Mouse (Mus musculus) kidney, postnatal 4 days (tissue): ENCODE measurements around the gene Celf3.

Experiments used
- DNase-seq, 2 experiments: peaks; one replicate each; pipeline ENCODE4 v3.0.0; 2021; ENCODE audit warnings: mixed read lengths in 2 of 2

Gene Celf3

DNA sequence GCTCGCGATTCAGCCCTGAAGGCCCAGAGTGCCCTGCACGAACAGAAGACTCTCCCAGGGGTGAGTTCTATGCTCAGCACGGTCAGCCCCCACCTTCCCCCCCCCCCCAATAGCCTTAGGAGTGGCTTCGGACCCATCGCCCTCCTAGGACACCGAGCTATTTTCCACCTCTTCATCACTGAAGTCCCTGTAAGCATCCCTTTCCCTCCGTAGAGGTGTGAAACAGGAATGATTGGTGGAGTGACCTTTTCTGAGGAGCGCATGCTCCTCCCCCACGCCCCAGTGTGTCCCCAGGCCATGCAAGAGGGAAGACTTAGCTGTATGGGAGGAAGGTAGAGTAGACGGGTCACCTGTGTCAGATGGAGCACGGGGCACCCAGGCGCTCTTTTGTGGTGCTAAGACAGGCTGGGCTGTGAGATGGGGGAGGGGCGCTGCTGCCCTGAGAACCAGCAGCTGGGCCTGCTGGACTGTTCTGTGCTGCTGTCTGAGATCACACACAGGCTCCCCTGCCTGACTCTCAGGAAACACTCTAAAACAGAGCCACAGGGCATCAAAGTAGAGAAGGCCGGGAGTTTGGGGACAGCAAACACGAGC is 2.3 kb downstream of the Celf3 start, which contains the start of gene Riiad1:
TSS of gene Riiad1 (minus strand) at position 51 of the 594 bp plus-strand sequence.
- peak in 1 of 2 experiments; percentile 36 for DNase-seq

DNA sequence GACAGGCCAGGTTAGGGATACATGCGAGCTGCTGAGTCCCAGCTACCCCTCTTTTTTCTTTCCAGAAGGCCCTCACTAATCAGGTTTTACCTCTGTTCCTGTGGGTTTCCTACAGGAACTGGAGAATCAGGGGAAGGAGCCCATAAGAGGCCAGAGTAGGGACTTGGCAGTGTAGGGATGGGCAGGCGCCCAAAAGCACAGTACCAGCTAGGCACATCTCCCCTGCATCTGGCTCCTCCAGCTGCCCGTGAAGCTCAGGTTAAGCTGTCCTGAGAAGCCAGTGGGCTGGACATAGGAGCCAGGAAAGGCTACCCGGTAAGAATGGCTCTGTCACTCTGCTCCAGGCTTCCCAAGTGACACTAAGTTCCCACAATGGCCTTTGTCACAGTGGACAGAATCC is 3.3 kb downstream of the Celf3 start:
- no peak for DNase-seq

DNA sequence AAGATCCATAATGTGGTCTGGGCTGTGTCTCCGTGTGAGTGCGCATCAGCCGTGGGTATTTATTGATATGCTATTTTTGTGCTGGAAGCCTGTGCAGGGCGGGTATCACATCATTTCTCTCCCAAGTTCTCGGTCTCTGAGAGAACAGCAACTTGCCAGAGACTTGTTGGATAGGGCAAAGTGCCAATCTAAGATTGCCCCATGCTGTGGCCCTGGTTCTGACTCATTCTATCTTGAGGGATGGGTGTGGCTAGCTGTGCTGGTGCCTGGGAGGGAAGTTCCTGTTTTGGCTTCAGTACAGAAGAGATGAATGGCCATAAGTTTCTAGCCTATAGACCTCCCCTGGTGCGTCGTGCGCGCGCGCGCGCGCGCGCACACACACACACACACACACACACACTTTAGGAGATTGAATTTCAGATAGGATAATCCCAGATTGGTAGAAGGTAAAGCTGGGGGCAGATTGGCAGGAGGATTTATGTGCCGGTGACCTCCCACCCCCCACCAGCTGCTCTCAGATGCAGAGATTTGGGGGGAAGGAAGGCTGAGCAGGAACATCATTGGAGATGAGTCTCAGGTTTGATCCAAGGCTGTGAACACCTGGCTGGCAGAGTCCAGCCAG is 4.8 kb downstream of the Celf3 start:
- no peak for DNase-seq

DNA sequence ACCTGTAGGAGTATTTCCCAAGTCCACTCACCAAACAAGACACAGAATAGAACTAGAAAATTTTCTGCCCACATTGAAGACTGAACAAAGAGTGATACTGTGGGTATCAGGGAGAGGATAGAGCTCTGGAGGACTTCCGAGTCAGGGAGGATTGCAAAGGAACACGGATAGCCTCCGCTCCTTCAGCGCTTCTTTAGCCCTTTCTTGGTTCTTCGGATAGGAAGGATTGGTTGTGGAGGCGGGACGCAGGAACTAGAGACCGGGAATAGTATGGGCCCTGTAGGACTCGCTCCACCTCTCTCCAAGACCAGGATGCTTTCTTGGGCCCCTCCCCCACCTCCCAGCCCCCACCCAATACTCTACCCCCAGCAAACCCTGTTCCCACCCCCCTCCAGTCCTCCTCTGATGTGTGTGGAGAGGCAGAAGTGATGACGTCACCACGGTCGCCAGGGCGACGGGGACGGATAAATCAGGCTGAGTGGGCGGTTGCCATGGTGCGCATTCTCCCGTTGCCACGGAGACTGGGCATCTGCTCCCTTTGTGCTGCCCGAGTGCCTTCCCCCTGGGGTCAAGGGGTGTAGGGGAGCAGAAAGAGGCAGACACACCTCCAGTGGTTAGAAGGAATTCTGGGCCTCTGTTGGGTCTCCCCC is 5.8 kb downstream of the Celf3 start:
- DNase-seq = peak; percentile 56 to 57

DNA sequence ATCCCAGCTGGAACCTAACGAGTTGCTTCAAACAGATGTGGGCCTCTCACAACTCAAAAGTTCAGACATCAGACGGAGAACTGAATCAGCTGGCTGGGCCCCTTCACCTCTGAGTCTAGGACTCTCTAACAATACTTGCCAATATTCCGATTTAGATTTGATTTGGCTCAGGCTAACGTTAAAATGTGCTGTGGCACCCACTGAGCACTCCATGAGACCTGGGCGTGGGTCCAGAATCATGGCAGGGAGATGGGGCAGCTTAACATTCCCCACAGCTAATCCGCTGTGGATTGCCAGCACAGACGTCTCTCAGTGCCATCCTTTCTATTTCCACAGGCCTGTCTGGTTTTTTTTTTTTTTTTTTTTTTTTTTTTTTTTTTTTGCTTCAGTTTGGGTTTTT is 7.8 kb downstream of the Celf3 start:
- no peak for DNase-seq

DNA sequence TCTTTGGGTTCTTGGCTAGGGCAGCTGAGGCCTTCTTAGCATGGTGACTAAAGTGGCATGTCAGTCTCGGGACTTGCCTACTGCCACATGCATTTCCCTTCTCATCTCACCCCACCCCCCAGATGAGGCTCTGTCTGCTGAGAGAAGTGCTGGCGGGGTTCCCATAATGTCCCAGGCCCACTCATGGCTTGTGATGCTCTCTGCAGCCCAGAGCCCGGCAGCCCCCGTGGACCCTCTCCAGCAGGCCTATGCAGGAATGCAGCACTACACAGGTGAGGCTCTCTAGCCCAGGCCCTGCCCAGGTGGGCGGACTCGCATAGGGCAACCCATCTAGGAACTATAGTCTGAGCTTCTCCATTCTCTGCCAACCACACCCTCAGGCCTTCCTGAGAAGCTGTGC is 9.5 kb downstream of the Celf3 start:
- no peak for DNase-seq

DNA sequence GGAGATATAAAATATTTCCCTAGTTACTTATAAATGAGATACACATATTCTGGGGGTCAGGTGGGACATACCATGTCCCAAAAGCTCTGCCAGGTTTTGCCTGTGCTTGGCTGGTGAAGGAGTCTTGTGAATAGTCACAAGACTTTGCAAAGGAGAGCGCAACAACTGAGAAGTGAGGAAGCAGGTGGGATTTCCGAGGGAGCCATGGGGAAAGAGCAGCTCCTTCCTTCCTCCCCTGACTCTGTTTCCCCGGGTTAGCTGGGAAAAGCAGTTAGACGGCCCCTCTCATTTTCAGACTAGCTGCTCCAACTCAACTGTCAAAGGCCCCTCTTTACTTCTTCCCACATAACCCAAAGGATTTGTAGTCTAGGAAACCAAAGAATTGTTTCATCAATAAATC is 19.1 kb downstream of the Celf3 start:
- no peak for DNase-seq

DNA sequence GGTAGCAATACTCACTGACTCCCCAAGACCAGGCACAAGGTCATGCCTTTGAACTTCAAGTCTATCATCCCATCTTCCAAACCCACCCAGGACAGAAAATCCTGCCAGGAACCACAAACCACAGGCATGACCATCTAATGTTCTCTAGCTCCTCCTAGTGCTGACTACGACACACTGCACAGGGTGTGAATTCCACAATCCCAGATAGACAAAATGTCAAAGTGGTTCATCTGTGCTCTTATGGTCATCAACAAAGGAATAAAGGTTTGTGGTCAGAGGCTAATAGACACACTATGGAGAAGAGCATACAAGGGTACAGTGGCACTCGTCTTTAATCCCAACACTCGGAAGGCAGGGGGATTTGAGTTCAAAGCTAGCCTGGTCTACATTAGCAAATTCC is 24.1 kb downstream of the Celf3 start:
- peak; percentile 36 to 46 for DNase-seq

DNA sequence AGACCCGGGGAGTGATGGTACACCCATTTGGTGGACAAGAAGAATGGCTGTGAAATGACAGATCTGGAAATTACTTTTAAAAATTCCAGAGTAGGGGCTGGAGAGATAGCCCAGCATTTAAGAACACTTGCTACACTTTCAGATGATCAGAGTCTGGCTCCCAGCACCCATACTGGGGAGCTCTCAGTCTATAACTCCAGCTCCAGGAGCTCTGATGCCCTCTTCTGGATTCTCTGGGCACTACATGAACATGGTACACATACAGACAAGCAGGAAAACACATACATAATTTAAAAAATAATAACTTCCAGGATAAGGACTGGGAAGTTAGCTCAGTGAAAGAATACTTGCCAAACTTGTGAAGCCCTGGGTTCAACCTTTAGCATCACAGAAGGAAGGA is 28.6 kb downstream of the Celf3 start:
- DNase-seq = peak in 1 of 2 experiments; percentile 20

DNA sequence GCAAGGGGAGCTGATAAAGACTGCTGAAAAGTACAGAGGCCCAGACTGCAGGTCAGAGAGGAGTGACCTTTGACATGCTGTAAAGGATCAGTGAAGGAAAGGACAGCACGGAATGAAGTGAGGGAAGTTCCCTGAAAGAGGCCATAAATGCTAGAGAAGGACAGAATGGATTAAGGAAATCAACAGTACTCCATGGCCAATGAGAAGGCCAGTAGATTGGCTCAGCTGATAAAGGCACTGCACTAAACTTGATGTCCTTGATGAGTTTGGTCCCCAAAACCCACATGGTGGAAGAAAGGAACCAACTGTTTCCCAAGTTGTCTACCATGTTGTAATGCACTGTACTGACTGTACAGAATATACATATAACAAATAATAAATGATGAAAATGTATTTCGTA is 48.6 kb downstream of the Celf3 start:
- DNase-seq = no peak

DNA sequence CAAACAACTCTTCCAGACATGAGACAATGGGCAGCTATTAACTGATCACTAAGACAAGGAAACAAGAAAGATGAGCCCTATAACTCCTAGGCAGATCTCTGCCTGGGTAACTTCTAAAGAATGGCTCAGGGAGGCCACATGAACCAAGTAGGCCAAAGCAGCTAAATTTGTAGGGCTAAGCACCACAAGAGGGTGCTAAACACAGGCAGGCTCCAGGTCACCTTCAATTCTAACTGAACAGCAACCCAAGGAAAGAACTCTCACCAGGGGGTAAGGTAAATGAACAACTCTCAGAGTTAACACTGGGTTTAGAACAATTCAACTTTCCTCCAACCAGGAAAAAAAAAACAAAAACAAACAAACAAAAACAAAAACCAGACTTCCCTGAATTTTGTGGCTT is 55.9 kb downstream of the Celf3 start:
- peak; percentile 37 to 56 for DNase-seq

DNA sequence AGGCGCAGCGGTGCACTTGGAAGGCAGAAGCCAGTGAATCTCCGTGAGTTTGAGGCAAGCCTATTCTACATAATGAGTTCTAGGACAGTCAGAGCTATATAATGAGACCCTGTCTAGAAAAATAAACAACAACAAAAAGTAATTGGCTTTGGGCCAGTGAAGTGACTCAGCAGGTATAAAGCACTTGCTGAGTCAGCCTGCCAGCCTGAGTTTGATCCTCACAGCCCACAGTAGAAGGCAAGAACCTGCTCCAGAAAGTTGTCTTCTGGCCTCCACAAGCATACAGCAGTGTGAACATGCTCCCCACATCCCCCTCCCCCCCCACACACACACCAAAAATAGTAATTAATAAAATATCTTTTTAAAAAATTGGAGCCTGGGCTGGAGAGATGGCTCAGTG is 59.1 kb downstream of the Celf3 start:
- no peak for DNase-seq
